Mouse (Mus musculus) CD4-positive helper T cell, adult 2 months (primary cell): ENCODE results near the gene 0610009B22Rik.

Source experiments
- DNase-seq: peaks from one replicate; pipeline ENCODE4 v3.0.0-alpha.2; 2012; ENCODE audit warnings: low read depth, missing footprints, low spot score

0610009B22Rik gene

GRCm38 (mm10) chr11:51658705-51659104 lies 30.0 kb downstream of the 0610009B22Rik start:
- DNase-seq = no peak

GRCm38 (mm10) chr11:51658291-51658690 lies 30.4 kb downstream of the 0610009B22Rik start:
- no peak for DNase-seq

DNA sequence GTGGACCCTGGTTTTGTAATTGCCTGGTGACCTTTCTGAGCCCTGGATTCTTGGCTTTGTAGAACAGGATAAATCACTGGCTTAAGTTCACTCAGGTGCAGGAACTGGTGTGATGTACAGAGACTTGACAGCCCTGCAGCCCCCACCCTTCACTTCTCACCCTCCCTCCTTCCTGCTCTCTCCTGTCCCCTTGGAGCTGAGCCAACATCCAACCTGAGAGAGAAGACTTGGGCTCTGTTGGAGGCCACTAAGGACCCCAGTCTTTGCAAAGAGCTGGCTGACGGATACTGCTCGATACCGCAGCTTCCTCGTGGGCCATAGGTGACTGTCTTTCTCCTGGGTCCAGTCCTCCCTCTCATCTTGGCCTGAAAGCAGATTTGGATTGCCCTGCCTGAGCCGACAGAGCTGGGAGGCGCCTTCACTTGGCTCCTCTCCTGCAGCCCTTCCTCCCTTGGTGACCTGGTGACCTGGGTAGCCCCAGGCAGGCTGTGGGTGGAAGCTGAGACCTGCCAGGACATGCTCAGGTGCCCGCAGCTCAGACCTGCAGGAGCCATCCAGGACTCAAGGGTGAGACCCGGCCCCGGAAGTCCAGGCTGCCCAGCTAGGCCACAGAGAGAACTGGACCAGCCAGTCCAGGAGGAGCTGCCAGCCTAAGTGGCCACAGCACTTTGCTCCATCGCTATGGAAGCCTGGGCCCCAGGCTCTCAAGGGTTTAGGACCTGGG lies 31.7 kb downstream of the 0610009B22Rik start:
- no peak for DNase-seq

DNA sequence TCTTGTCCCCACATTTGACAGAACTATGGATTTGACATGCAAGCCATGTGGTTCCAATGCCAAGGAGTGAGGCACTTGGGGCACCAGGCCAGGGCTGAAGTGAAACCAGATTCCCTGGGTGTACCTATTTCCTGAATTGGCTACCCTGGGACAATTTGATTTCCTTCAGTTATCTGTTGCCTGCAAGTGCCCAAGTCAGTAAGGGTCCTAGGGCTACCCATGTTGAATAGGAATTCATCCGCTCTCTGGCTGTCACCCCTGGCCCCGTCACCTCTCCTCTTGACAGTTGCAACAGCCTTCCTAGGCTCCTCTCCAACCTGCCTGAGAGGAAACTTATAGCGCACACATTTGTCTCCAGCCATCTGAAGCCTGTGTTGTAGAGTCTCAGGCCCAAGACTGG lies 33.8 kb downstream of the 0610009B22Rik start:
- no peak for DNase-seq

DNA sequence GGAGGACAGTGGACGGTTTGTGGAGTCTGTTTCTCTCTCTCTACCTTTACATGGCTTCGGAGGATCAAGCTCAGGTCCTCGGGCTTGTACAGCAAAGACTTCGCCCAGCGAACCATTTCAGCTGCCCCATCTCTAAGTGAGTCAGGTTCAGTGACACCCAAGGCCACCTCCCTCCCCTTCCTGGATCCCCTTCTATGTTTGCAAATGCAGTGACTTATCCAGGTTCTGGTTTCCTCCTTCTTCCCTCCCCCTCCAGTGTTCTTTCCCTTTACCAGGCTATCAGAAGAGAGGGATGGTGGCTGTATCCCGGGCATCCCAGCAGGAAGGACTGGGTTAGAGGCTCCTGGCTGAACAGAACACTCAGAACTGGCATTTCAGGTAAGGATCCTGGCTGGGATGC lies 34.9 kb downstream of the 0610009B22Rik start:
- no peak for DNase-seq

GRCm38 (mm10) chr11:51652889-51653418 lies 35.7 kb downstream of the 0610009B22Rik start:
- no peak for DNase-seq

DNA sequence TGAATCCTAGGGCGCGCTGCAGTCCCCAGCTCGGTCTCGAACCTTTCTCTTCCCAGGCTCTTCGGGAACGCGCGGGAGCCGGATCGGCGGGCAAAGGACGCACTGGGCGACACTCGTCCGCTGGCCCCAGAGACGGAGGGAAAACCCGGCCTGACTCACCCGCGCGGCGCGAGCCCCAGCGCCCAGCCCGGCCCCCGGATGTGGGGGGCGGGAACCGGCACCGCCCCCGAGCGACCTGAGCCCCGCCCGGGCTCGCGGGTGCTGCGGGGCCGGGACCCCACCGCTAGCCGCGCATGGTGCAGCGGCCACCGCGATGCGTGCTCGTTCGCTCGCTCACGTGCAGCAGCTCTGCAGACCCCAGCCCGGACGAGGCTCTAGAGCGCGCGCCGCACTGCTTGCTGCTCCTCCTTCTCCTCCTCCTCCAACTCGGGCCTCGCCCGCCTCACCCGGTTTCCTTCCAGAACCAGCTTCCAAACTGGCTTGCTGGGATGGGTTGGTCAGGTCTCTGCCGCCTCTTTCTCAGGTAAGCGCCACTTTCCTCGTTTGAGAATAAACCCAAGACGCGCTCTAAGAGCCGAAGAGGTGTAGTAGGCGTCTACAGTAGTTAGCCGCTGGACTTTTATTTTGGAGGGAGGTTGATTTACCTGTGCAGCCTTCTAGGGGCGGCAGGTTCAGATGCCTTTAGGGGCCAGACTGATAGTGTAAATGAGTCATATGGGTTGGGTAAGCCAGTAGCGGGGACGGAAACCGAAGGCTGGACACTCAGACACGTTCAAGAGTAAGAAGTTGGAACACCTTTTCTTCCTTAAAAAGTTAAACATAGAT lies 37.8 kb downstream of the 0610009B22Rik start, which contains the start of the genes N4bp3 and D930048N14Rik:
TSS of gene N4bp3 (minus strand) at position 152 of the 825 bp plus-strand sequence.
TSS of gene D930048N14Rik (plus strand) at position 264 of the 825 bp plus-strand sequence.
- peak; percentile 81 for DNase-seq

- DNase-seq = no peak
Measured at GRCm38 (mm10) chr11:51650261-51650660, 38.4 kb downstream of the 0610009B22Rik start.

DNA sequence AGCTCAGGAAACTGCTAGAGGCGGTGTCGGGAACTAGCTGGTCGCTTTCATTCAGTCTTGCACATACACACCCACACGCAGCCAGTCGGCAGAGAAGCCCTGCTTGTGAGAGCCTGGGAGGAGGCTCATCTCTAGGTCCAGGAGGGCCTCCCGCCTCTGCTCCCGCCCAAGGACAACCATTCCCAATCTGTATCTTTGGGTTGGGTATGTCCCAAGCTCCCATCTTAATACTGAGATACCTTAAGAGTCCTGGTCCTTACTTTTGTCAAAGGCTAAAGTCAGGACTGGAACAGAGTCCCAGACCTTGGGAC lies 38.8 kb downstream of the 0610009B22Rik start:
- peak; percentile 50 for DNase-seq

DNA sequence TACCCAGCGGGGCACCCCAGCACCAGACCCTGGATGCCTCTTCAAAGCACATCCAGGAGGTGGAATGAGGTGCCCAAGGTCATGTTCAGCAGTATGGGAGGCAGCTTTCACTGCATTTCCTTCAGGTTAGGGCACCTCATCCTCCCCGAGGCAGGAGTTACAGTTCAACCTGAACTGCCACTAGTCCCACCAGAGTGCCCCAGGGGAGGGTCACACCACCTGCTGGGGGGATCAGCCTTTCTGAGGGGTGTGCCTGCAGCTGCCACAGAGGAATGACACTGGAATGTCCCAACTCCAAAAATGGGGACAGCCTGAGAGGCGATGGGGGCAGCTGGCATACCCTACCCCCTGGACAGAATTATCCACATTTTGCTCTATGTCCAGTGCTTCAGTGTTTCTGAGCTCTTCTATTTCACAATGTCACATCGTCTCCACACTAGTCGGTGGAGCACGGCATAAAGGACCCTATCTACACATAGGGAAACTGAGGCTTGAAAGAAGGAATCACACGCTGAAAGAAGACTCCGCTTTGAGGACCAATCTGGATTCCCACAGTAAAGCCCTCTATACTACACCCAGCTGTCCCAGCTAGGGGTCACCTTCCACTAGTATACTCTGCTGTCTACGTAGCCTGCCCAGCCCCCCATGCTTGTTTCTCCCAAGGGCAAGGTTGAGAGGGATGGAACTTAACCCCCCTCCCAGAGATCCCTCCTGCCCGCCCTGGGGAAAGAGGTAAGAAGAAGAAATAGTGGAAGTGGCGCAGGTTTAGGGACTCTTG lies 39.4 kb downstream of the 0610009B22Rik start:
- DNase-seq = no peak

DNA sequence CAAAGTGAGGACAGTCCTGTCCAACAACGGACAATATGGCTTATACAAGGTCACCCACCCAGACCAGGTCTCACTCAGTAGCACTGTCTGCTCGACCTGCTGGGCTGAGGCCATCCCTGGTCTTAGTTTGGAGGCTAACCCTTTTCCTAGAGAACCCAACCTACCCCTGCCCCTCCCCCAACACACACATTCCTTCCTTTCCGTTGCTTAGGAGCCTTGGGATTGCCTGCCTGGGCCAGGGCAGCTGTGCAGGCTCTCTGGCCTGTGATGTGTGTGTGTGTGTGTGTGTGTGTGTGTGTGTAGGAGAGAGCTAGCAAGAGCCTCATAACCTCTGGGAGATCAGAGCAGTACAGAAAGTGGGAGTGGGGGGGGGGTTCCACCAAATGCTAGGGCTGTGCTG lies 40.1 kb downstream of the 0610009B22Rik start:
- DNase-seq = no peak

DNA sequence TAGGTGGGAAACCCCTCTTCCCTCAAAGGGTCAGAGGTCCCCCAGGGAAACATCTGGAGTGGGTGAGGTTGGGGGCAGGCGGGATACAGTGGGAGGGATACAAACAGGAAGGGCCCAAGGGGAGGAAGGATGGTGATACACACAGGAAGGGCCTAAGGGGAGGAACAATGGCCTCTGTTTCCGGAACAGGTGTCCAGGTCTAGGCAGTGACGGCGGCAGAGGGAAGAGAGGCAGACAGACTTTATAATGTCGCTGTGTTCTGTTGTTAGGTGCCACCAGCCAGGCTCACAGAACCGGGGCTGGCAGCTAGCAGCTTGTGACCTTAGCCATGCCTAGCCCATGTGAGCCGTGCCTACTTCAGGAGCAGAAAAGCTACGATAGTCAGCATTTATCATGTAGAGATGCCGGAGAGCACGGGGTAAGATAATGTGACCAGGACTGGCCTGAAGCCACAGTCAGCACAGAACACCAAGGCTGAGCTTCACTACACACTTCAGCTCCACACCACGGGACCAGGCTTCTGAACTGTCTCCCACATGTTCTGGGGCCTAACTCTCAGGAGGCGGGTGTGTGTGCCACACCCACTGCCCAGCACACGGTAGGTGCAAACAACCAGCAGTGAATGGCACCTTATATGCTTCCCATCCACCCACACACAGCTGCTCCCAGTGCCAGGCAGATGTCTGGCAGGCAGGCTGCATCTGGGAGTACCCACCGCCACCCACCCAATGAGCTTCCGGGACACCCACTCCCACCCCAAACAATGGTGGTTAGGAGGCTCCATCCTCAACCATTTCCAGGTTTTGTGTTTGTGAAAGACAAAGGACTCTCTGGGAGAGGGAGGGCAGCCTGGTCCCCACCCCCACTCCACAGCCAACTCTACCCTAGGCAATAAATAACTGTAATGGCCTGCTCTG lies 41.7 kb downstream of the 0610009B22Rik start:
- no peak for DNase-seq

GRCm38 (mm10) chr11:51646245-51646644 lies 42.4 kb downstream of the 0610009B22Rik start:
- DNase-seq = no peak

GRCm38 (mm10) chr11:51645293-51645692 lies 43.4 kb downstream of the 0610009B22Rik start:
- DNase-seq = no peak

DNA sequence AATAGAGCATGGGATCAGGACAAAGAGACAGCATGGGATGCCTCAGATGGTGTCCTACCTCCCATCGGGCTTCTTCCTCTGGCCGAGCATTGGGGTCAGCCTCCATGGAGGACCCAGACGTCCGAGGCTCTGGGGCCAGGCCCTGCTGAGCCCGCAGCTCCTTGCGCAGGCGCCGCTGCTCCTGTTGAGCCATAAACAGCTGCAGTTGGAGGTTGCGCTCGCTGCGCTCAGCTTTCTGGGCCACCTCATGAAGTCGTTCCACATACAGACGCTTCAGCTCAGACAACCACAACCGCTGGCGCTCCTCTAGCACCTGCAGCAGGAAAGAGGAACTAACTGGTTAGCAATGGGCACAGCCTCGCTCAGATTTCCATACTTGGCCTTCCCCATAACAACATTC lies 44.5 kb downstream of the 0610009B22Rik start:
- peak; percentile 46 for DNase-seq

DNA sequence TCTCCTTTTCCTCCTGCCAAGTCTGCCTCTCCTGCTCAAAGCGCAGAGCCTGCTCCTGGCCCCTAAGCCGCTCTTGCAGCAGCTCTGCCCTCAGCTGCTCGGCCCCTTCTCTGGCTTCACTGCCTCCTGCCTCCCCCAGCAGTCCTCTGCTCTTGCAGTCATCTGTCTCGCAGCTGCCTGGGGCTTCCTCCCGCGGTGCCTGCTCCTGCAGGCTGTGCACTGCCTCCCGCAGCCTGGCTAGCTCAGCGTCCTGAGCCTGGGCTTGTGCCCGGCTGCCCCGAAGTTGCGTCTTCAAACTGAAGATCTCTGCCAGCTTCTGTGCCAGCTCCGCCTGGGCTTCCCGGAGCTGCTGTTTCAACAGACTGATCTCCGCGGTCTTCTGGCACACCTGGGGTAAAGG lies 44.9 kb downstream of the 0610009B22Rik start:
- no peak for DNase-seq

GRCm38 (mm10) chr11:51643202-51643601 lies 45.5 kb downstream of the 0610009B22Rik start:
- DNase-seq = no peak

- DNase-seq = no peak
Measured at GRCm38 (mm10) chr11:51640748-51641147, 47.9 kb downstream of the 0610009B22Rik start.

- DNase-seq = peak; percentile 21
Measured at GRCm38 (mm10) chr11:51638497-51638896, 50.2 kb downstream of the 0610009B22Rik start.

DNA sequence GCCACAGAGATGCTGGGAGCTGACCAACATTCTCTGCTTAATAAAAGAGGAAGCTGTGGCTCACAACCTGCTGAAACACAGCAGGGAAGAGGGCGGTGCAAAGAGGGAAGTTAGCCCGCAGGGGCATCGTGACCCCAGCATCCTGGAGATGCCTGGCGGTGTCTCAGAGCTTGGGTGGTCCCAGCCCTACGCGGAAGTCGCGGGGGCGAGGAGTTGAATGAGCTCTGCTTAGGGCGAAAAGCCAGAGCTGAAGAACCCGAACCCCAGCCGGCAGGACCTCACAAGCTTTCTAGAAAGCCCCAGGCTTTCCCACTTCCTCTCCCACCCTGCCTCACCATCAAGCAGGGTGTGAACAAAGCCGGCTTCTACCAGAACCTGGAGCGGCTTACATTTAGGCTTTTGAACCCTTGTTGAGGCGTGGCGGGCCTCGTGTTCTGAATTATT lies 50.7 kb downstream of the 0610009B22Rik start:
- DNase-seq = peak; percentile 69

DNA sequence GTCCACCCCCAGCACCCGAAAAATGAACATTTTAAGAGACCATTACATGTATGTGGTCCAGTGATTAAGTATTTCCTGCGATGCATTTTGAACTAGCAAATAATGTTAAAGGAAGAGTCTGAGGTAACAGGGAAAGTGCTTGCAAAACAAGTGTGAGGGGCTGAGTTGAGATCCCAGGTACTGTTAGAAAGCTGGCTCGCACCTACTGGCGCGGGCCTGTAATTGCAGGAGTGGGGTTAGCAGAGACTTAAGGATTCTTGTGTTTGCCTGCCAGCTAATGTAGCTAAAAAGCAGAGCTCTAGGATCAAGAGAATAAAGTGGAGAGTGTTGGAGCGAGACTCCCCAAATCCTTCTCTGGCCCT lies 52.4 kb downstream of the 0610009B22Rik start:
- DNase-seq = peak; percentile 88
